Mouse (Mus musculus) megakaryocyte, embryonic 14.5 days (primary cell): ENCODE measurements around the gene Saal1.

ENCODE experiments used
- FLI1 ChIP-seq: IDR thresholded peaks from 2 replicates; pipeline ENCODE4 v1.6.1; 2012; ENCODE audit warnings: low read length, inconsistent platforms, mixed read lengths
- GATA1 ChIP-seq: IDR thresholded peaks from 3 replicates; pipeline ENCODE4 v1.6.1; 2012; ENCODE audit warnings: mixed read lengths, low read length, inconsistent platforms, borderline replicate concordance

DNA sequence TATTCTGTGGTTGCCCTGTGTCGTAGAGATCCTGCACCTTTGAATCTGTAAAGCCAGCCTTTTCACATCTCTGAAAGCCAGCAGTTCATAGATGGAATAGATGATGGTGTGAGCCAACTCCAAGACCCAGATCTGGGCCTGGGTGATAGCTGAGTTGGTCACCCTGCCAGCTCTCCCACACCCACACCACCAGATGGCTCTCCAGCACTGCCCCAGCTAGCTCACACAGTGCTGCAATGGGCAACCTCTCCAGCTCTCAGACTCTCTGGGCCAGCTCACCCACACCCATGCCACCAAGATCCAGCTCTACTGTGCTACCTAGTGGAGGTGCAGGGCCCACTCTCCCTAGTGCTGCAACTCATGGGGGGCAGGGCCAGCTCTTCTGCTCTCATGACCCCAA lies 67.3 kb downstream of the Saal1 start:
- TF ChIP-seq GATA1: no peak
- no peak for TF ChIP-seq FLI1
